Mouse (Mus musculus): Measurements from ENCODE around the gene Wwox.

Wwox gene

GRCm38 (mm10) chr8:115269601-115270000 is 830.1 kb downstream of the Wwox start:
- in situ Hi-C loops (cut with MboI, MseI) = loop anchor here (10.0 kb wide), 1 partner anchor 1075 kb away; no protein-coding TSS in a partner anchor

DNA sequence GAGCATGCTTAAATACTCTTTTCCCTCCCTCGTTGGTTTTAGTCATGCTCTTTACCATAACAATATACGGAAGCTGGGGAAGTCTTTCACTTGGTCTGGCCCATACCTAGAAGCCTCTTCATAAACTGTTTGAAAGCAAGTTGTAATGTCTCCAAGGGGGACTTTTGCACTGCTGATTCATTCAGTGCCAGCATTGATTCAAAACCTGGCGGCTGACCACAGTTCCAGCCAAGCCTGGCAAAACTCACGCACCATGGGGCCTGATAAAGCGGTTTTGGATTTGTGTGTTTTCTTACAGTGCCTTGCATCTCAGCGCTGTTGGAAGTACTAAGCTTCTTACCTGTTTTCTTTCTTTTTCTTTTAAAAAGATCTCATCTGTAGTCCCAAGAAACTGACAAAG is 834.5 kb downstream of the Wwox start:
- in situ Hi-C loops (cut with MboI, MseI) = no loop called here

GRCm38 (mm10) chr8:115276281-115276680 is 836.8 kb downstream of the Wwox start:
- in situ Hi-C loops (cut with MboI, MseI) = no loop called here

GRCm38 (mm10) chr8:115278291-115278690 is 838.8 kb downstream of the Wwox start:
- in situ Hi-C loops (cut with MboI, MseI) = no loop called here

GRCm38 (mm10) chr8:115290224-115290623 is 850.8 kb downstream of the Wwox start:
- in situ Hi-C loops (cut with MboI, MseI) = no loop called here

DNA sequence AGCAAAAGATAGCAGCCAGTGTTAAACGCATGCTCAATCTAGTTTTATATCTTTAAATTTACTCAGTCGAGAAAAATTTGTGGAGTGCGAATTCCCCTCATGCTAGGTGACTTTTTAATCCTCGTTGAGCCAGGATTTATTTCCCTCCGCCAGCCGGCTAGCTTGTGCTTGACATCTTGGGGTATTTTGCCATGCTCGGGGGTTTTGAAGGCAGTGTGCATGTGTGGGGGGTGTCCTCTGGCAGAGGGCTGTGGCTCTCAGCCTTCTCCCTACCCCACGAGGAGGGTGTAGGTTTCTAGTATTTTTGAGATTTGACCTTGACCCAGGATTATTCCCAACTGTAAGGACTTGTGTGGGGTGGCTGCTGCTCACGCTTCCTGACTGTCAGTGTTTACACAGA is 857.3 kb downstream of the Wwox start:
- in situ Hi-C loops (cut with MboI, MseI) = no loop called here

DNA sequence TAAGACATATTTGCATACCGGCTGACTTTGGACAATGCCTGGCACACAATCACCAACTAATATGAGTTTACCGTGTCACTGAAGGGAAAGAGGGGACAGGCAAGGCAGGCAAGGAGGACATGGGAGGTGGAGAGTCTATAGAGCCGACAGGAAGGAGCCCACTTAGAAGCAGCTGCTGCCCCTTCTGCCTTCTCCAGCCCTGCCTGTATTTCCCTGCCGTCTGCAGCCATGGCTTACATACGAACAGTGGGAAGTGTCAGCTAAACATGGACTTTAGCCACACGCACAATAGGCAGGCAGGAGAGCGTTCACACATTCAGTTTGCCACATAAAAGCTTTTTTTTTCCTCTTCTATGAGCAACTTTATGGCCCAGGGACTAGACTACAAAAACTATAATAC is 863.0 kb downstream of the Wwox start:
- in situ Hi-C loops (cut with MboI, MseI) = no loop called here

- in situ Hi-C loops (cut with MboI, MseI) = no loop called here
Observed at GRCm38 (mm10) chr8:115307412-115307811, 868.0 kb downstream of the Wwox start.

GRCm38 (mm10) chr8:115311003-115311402 is 871.5 kb downstream of the Wwox start:
- in situ Hi-C loops (cut with MboI, MseI) = no loop called here

- in situ Hi-C loops (cut with MboI, MseI) = no loop called here
Observed at GRCm38 (mm10) chr8:115312371-115312770, 872.9 kb downstream of the Wwox start.

DNA sequence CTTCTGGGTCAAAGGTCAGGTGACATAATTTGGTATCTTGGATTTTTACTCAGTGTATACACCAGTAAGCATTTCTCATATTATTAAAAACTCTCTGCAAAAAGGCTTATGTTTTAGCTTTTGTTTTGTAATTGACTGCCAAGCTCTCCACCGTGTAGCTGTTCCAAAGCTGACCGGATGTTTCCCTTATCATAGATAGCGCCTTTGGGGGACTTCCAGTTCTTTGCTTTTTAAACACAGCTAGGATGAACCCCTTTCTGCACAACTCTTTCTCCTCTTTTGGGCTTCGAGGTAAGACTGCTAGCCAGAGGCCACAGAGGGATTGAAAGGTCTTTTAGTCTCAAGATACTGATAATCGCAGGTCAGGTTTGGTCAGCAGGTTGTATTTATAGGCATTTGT is 883.0 kb downstream of the Wwox start:
- in situ Hi-C loops (cut with MboI, MseI) = no loop called here

GRCm38 (mm10) chr8:115330671-115331070 is 891.2 kb downstream of the Wwox start:
- in situ Hi-C loops (cut with MboI, MseI) = no loop called here

- in situ Hi-C loops (cut with MboI, MseI) = no loop called here
Observed at GRCm38 (mm10) chr8:115333972-115334371, 894.5 kb downstream of the Wwox start.

DNA sequence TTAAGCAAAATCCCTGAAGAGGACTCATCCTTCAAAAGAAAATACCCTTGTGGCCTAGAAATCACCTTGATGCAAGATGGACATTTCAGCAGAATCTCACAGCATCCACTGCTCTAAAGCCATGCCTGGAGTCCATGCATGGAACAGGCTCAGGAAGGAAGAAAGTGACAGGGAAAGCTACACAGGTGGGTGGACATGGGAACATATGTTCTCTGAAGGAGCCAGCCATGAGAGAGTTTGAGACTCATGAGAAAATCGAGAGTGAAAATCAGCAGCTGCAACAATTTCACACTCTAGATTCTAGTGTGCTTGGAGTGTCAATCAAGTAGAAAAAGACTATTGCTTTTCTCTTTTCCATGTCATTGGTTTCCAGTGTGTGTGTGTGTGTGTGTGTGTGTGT is 896.9 kb downstream of the Wwox start:
- in situ Hi-C loops (cut with MboI, MseI) = no loop called here

- in situ Hi-C loops (cut with MboI, MseI) = no loop called here
Observed at GRCm38 (mm10) chr8:115348704-115349103, 909.2 kb downstream of the Wwox start.

DNA sequence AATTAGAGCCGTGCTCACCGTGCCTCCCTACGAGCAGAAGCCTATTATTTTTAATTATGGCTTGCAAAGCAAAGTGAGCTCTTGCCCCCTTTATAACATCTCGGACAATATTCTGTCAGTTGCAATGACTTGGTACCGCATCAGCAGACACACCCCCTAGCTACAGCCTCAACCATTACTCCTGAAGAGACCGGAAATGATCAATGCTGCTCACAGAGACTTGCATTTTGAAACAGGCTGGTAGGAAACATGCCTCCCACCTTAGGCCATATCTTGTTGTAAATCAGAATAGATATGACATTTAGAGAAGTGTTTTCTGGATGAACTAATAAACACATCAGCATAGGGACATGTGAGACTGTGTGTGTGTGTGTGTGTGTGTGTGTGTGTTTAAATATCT is 911.3 kb downstream of the Wwox start:
- in situ Hi-C loops (cut with MboI, MseI) = no loop called here

DNA sequence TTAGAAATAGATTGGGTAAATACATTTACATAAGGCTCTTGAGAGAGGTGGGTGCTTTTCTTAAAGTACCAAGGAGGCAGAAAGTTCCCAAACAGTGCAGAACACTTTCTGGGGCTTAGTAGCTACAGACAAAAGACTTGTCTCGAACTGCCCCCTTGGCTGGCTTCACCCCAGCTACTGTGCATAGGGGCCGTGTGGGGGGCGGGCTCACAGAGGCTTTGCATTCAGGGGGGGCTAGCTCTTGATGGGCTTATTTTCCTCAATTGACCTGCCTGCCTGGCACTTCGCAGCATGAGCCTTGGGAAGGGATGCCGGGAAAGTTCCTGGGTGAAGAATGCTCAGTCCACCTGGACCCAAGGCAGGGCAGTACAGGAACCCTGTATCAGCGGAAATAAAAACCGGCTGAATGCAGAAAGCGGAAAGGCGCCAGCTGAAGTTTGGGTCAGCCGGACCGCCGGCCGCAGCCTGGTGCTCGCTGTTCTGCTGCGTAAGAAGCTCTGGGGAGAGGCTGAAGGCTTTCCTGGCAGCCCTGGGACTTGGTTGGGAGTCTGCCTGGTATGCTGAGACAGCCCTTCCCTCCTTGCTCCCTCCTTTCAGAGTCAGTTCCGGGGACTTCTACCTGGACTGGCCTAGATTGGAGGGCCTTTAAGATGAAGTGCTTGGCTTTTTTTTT is 918.3 kb downstream of the Wwox start:
- in situ Hi-C loops (cut with MboI, MseI) = no loop called here

GRCm38 (mm10) chr8:115358481-115358880 is 919.0 kb downstream of the Wwox start:
- in situ Hi-C loops (cut with MboI, MseI) = no loop called here

DNA sequence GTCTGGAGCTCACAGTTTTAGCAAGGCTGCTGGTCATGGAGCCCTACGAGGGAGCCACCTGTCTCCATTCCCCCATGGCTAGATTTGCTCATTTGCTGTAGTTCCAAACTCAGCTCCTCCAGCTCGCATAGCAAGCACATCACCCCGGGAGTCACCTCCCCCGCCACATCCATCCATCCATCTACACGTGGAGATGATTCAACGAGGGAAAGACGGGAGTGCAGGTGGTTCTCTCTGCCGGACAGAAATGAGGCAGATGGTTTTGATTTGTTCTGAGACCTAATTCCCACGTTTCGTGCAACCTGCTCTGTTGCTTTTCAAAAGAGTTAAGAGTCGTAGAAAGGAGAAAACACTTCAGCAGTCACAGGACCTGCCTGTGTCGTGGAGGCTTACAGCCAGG is 920.2 kb downstream of the Wwox start:
- in situ Hi-C loops (cut with MboI, MseI) = no loop called here

DNA sequence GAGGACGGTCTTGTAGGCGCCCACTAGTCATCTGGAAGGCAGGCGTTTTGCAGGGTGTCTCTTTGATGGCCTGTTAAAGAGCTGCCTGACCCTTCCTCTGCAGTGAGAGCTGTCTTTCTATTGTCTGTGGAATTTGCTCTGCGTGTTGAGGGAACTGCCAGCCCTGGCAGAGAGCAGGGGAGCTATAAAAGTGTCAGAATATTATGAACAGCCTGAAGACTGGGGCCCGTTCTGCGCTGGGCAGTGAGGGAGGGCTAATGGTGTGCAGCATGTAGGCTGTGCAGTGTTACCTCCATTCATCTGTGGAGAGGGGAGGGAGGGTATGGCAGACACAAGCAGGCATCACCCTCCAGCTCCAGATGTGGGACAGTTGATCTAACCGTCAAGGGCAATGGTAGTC is 923.1 kb downstream of the Wwox start:
- in situ Hi-C loops (cut with MboI, MseI) = no loop called here

- in situ Hi-C loops (cut with MboI, MseI) = no loop called here
Observed at GRCm38 (mm10) chr8:115374957-115375356, 935.5 kb downstream of the Wwox start.

- in situ Hi-C loops (cut with MboI, MseI) = no loop called here
Observed at GRCm38 (mm10) chr8:115375361-115376047, 936.0 kb downstream of the Wwox start.

DNA sequence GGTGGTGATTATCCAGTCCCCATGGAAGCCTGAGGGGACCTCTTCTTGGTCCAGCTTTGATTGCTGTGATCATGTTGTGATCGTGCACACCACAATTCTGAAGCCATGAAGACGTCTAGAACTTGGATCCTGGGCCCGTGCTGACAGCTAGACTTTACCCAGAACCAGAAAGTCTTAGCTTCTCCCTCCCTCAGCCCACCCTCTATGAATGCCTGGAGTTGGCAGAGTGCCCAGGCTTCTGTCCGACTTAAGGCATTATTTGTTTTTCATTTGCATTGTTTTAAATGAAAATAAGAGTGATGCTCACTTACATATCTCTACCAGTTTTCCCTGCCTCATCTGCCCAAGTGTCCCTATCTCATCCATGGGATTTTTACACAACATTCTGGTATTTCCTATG is 937.9 kb downstream of the Wwox start:
- in situ Hi-C loops (cut with MboI, MseI) = no loop called here
